28 mouse cellular contexts compared by ENCODE assay signal in the genomic region with DNA sequence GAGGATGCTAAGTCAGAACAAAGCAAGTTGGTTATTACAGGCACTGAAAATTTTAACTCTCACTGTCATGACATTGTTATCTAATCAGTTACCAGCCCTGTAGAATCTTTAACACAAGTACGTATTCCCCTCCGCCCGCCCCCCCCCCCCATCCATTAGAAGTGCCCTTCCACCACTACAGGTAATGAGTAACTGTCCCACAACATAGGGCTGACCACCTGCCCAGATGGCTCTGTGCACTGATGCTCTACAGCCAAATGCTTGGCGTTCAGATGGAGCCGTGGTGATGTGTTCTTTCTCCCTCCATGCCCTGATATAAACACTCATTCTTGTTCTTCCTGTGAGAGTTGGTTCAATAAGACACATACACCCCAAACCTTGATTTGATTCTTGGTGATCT.
"Had no signal": no experiment of that assay in that cellular context is flagged by ENCODE, and none has a peak within 500 bp of the region (broad histone marks: within the 10 kb centered on the region; RNA-seq: fewer than 3 reads in every experiment).

No protein-coding gene starts in this region.

- H3K4me1 ChIP-seq: embryonic facial prominence, embryonic 10.5 days; embryonic facial prominence, embryonic 12.5 days; embryonic facial prominence, embryonic 13.5 days; embryonic facial prominence, embryonic 15.5 days; forebrain, embryonic 10.5 days; forebrain, embryonic 12.5 days; forebrain, embryonic 13.5 days; forebrain, embryonic 15.5 days had no signal

- H3K9me3 ChIP-seq: embryonic facial prominence, embryonic 10.5 days; embryonic facial prominence, embryonic 12.5 days; embryonic facial prominence, embryonic 13.5 days; embryonic facial prominence, embryonic 15.5 days; forebrain, embryonic 10.5 days; forebrain, embryonic 12.5 days; forebrain, embryonic 13.5 days; forebrain, embryonic 15.5 days had no signal

- H3K4me2 ChIP-seq: embryonic facial prominence, embryonic 12.5 days; embryonic facial prominence, embryonic 13.5 days; embryonic facial prominence, embryonic 15.5 days; forebrain, embryonic 12.5 days; forebrain, embryonic 13.5 days; forebrain, embryonic 15.5 days had no signal

- H3K27me3 ChIP-seq: embryonic facial prominence, embryonic 12.5 days; embryonic facial prominence, embryonic 13.5 days; embryonic facial prominence, embryonic 15.5 days; forebrain, embryonic 12.5 days; forebrain, embryonic 13.5 days; forebrain, embryonic 15.5 days had no signal

- H3K4me3 ChIP-seq: embryonic facial prominence, embryonic 10.5 days; embryonic facial prominence, embryonic 12.5 days; embryonic facial prominence, embryonic 13.5 days; embryonic facial prominence, embryonic 15.5 days; erythroblast, embryonic 14.5 days; forebrain, embryonic 10.5 days; forebrain, embryonic 12.5 days; forebrain, embryonic 13.5 days; forebrain, embryonic 15.5 days; gastrocnemius, adult 2 months had no signal

- H3K9ac ChIP-seq: embryonic facial prominence, embryonic 12.5 days; embryonic facial prominence, embryonic 13.5 days; embryonic facial prominence, embryonic 15.5 days; forebrain, embryonic 12.5 days; forebrain, embryonic 13.5 days; forebrain, embryonic 15.5 days; forebrain, postnatal 0 days had no signal

- DNase-seq: cerebellum, adult 2 months; cerebellum, adult 8-10 months; cerebellum, adult 9-10 months; cerebellum, adult 9-11 months; cerebellum, postnatal 10 days; cerebellum, postnatal 14 days; cerebellum, postnatal 25 days; cerebellum, postnatal 36 days; embryo, embryonic 11 days; forebrain, postnatal 0 days; gastrocnemius, adult 2 months; gastrocnemius, postnatal 10 days; gastrocnemius, postnatal 14 days; gastrocnemius, postnatal 25 days; gastrocnemius, postnatal 36 days; heart, adult 11 months; heart, adult 18-20 months had no signal

- H3K27ac ChIP-seq: embryonic facial prominence, embryonic 10.5 days; embryonic facial prominence, embryonic 12.5 days; embryonic facial prominence, embryonic 13.5 days; embryonic facial prominence, embryonic 15.5 days; forebrain, embryonic 10.5 days; forebrain, embryonic 12.5 days; forebrain, embryonic 13.5 days; forebrain, embryonic 15.5 days; gastrocnemius, adult 2 months had no signal

- ATAC-seq: forebrain, embryonic 13.5 days; forebrain, embryonic 14.5 days; forebrain, embryonic 15.5 days; forebrain, embryonic 16.5 days; forebrain, postnatal 0 days had no signal

- H3K36me3 ChIP-seq: embryonic facial prominence, embryonic 10.5 days; embryonic facial prominence, embryonic 12.5 days; embryonic facial prominence, embryonic 13.5 days; embryonic facial prominence, embryonic 15.5 days; forebrain, embryonic 10.5 days; forebrain, embryonic 12.5 days; forebrain, embryonic 15.5 days had no signal
